Mouse (Mus musculus): ENCODE data around the gene Rhd.
"Not testable (repeated sequence)": the region's sequence is repeated elsewhere in the genome, so short reads cannot be mapped to it uniquely, and the experiment has no call there.

GRCm38 (mm10) chr4:134825864-134826263 is 38.5 kb upstream of the Rhd start:
- not testable (repeated sequence) for TF ChIP-seq CTCF (IDR thresholded peaks at IDR 0.05; ENCODE audit: low read depth, low read length); POLR2A (IDR thresholded peaks at IDR 0.05; ENCODE audit: extremely low read depth, insufficient read depth, low read length)
